Mouse (Mus musculus): Measurements from ENCODE around the gene Jazf1.

GRCm38 (mm10) chr6:52858911-52859431 is 209.5 kb downstream of the Jazf1 start:
- TF ChIP-seq GATA1 (IDR thresholded peaks at IDR 0.05; ENCODE audit: borderline replicate concordance, low read length) (no peak), FLI1 (IDR thresholded peaks at IDR 0.05; ENCODE audit: low read length) (no peak)

Measured in megakaryocyte, embryonic 14.5 days (primary cell).